Mouse (Mus musculus): ENCODE measurements around the gene Anapc11. TPM values are rescaled to one million over a fixed set of nuclear protein-coding genes. Genes with fewer than 3 reads are reported as not detected.

The Anapc11 gene
- polyA plus RNA-seq, 1 experiment from 2014 or later = 199 TPM

DNA sequence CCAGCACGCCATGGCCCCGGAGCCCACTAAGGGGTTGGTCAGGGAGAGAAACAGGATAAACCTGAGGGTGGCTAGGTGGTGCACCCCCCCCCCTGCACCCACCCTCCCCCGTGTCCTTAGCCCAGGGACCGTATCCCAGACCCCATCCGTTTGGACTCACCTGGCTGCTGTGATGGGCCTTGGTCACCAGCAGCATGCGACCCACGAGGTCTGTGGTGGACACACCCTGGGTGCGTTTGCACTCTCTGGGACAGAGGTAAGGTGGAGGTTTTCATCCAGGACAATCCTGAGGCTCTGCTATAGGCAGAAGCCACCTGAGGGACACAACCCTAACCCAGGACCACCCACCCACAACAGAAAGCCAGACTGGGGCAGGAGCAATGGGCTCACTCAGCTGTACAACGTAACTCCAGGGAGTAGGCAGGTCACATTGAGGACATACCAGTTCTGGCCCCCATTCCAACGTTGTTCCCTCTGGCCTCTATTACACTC, 15.3 kb downstream of the Anapc11 start:
- Histone ChIP-seq H3K9ac (replicated peaks) (no peak overlapping the region), H3K9me3 (no peaks in the 10 kb centered on the region), H3K36me3 (peaks cover 34% of the 10 kb centered on the region), H3K4me2 (replicated peaks) (no peak overlapping the region), H3K4me3 (no peak overlapping the region), H3K27me3 (0 out of 2 replicates have a peak, but pooled peaks cover 2% of the 10 kb centered on the region), H3K27ac (replicated peaks) (no peak overlapping the region), H3K4me1 (peaks cover 19% of the 10 kb centered on the region)
- ATAC-seq (replicated peaks) = no peak
- 92% methylated on average over 10 of the region's 10 CpGs for WGBS

- Histone ChIP-seq H3K4me1 (peaks cover 17% of the 10 kb centered on the region), H3K27ac (replicated peaks) (no peak overlapping the region), H3K4me3 (no peak overlapping the region), H3K4me2 (replicated peaks) (no peak overlapping the region), H3K36me3 (peaks cover 38% of the 10 kb centered on the region), H3K9ac (replicated peaks) (no peak overlapping the region), H3K27me3 (0 out of 2 replicates have a peak, but pooled peaks cover under 1% of the 10 kb centered on the region), H3K9me3 (no peaks in the 10 kb centered on the region)
- 87% methylated on average over 8 of the region's 8 CpGs for WGBS
- no peak for ATAC-seq (replicated peaks)
These were observed 15.8 kb downstream of the Anapc11 start for GRCm38 (mm10) chr11:120613976-120614375.

DNA sequence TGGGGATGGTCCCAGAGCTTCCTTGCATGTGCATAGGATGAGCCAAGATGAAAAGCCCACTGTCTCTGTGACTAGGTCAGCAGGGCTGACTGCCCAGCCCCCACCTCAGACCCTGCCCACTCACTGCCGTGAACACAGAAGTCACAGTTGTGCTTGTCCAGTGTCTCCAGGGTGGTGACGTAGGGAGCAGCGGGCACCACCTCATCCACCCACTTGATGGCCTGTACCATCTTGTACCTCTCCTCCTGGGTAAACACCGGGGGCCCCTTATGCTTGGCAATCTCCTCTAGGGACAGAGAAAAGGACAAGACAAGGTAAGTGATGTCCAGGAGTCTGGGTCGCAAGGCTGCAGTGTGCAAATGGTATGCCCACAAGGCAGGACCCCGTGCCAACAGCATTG, 16.9 kb downstream of the Anapc11 start:
- Histone ChIP-seq H3K27ac (replicated peaks) (no peak overlapping the region), H3K9me3 (no peaks in the 10 kb centered on the region), H3K4me3 (no peak overlapping the region), H3K4me2 (replicated peaks) (no peak overlapping the region), H3K36me3 (peaks cover 43% of the 10 kb centered on the region), H3K9ac (replicated peaks) (no peak overlapping the region), H3K4me1 (peaks cover 17% of the 10 kb centered on the region), H3K27me3 (no peaks in the 10 kb centered on the region)
- ATAC-seq (replicated peaks) = no peak
- 93% methylated on average over 6 of the region's 6 CpGs for WGBS

- WGBS = 93% methylated on average over 11 of the region's 11 CpGs
- peaks cover 43% of the 10 kb centered on the region for H3K36me3 ChIP-seq
- H3K4me2 ChIP-seq (replicated peaks) = no peak overlapping the region
These were observed 17.5 kb downstream of the Anapc11 start for GRCm38 (mm10) chr11:120615606-120616203.

GRCm38 (mm10) chr11:120616617-120617294, 18.5 kb downstream of the Anapc11 start:
- Histone ChIP-seq H3K4me3 (peak overlapping the region; percentile 85), H3K9me3 (no peaks in the 10 kb centered on the region), H3K4me1 (peaks cover 17% of the 10 kb centered on the region), H3K9ac (replicated peaks) (peak overlapping the region; percentile 86), H3K27ac (replicated peaks) (peak overlapping the region; percentile 81), H3K36me3 (peaks cover 46% of the 10 kb centered on the region), H3K27me3 (no peaks in the 10 kb centered on the region), H3K4me2 (replicated peaks) (peak overlapping the region; percentile 65)
- 54% methylated on average over 4 of the region's 4 CpGs for WGBS
- no peak for ATAC-seq (replicated peaks)

More at GRCm38 (mm10) chr11:120615606-120616203, 17.5 kb downstream of the Anapc11 start:
- no peak overlapping the region for H3K9ac ChIP-seq (replicated peaks)
- H3K27ac ChIP-seq (replicated peaks) = no peak overlapping the region
- H3K9me3 ChIP-seq = no peaks in the 10 kb centered on the region
- H3K4me3 ChIP-seq = 0 out of 2 replicates have a peak overlapping the region, but pooled peaks have one; percentile 85
- peaks cover 17% of the 10 kb centered on the region for H3K4me1 ChIP-seq
- ATAC-seq (replicated peaks) = no peak
- H3K27me3 ChIP-seq = no peaks in the 10 kb centered on the region

DNA sequence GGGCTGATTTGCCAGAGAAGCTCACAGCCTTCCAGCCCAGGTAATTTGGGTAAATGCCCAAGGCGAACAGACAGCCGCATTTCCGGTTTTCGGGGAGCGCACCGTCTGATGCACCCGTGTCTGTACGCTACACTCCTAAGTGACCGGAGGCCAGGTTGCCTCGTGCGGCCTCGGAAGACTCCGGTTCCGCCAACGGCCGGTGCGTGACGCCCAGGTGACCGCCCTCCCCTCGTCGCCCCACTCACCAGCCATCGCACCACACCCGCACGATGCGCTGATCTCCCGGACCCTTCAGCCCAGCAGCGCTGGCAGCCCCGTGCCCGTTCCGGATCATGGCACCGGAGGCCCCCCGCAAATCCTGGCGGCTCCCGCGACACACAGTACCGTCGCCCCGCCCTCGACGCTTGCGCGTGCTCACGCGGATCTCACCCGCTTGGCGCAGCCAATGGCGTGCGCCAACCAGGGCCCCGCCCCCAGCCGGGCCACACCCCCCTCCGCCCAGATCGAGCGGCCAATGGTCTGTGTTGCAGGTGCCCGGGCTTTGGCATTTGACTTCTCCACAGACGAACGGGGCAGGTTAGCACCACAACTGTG, 19.4 kb downstream of the Anapc11 start, which contains the start of gene Pcyt2:
Pcyt2 (minus strand) TSS at position 418 of the 594 bp plus-strand sequence.
- peak; percentile 93 for ATAC-seq (replicated peaks)
- Histone ChIP-seq H3K36me3 (peaks cover 46% of the 10 kb centered on the region), H3K4me3 (peak within 1 kb of the TSS; percentile 85), H3K27me3 (no peaks in the 10 kb centered on the region), H3K4me1 (peaks cover 17% of the 10 kb centered on the region), H3K27ac (replicated peaks) (peak within 1 kb of the TSS; percentile 81), H3K9me3 (no peaks in the 10 kb centered on the region), H3K9ac (replicated peaks) (peak within 1 kb of the TSS; percentile 86), H3K4me2 (replicated peaks) (peak within 1 kb of the TSS; percentile 65)
- WGBS = under 1% methylated on average over 56 of the region's 56 CpGs

- 95% methylated on average over 25 of the region's 25 CpGs for WGBS
- Histone ChIP-seq H3K36me3 (peaks cover 53% of the 10 kb centered on the region), H3K27ac (replicated peaks) (no peak overlapping the region), H3K9ac (replicated peaks) (no peak overlapping the region), H3K4me1 (peaks cover 24% of the 10 kb centered on the region), H3K27me3 (no peaks in the 10 kb centered on the region), H3K9me3 (no peaks in the 10 kb centered on the region), H3K4me3 (peak overlapping the region; percentile 85; the same call in 1 of the 2 replicates), H3K4me2 (replicated peaks) (no peak overlapping the region)
- no peak for ATAC-seq (replicated peaks)
These were observed 20.7 kb downstream of the Anapc11 start for GRCm38 (mm10) chr11:120618619-120619535.

GRCm38 (mm10) chr11:120620195-120620594, 22.0 kb downstream of the Anapc11 start:
- no peak overlapping the region for H3K4me3 ChIP-seq
- H3K27ac ChIP-seq (replicated peaks) = no peak overlapping the region
- H3K27me3 ChIP-seq = no peaks in the 10 kb centered on the region
- no peaks in the 10 kb centered on the region for H3K9me3 ChIP-seq
- H3K4me2 ChIP-seq (replicated peaks) = no peak overlapping the region
- H3K9ac ChIP-seq (replicated peaks) = no peak overlapping the region
- peaks cover 32% of the 10 kb centered on the region for H3K4me1 ChIP-seq
- no peak for ATAC-seq (replicated peaks)
- H3K36me3 ChIP-seq = peaks cover 48% of the 10 kb centered on the region
- 97% methylated on average over 14 of the region's 14 CpGs for WGBS

- Histone ChIP-seq H3K9me3 (no peaks in the 10 kb centered on the region), H3K27ac (replicated peaks) (no peak overlapping the region), H3K27me3 (no peaks in the 10 kb centered on the region), H3K4me3 (no peak overlapping the region), H3K4me1 (peaks cover 25% of the 10 kb centered on the region), H3K9ac (replicated peaks) (no peak overlapping the region), H3K4me2 (replicated peaks) (no peak overlapping the region), H3K36me3 (peaks cover 60% of the 10 kb centered on the region)
- 89% methylated on average over 6 of the region's 6 CpGs for WGBS
- no peak for ATAC-seq (replicated peaks)
These were observed 24.6 kb downstream of the Anapc11 start for GRCm38 (mm10) chr11:120622805-120623204.

DNA sequence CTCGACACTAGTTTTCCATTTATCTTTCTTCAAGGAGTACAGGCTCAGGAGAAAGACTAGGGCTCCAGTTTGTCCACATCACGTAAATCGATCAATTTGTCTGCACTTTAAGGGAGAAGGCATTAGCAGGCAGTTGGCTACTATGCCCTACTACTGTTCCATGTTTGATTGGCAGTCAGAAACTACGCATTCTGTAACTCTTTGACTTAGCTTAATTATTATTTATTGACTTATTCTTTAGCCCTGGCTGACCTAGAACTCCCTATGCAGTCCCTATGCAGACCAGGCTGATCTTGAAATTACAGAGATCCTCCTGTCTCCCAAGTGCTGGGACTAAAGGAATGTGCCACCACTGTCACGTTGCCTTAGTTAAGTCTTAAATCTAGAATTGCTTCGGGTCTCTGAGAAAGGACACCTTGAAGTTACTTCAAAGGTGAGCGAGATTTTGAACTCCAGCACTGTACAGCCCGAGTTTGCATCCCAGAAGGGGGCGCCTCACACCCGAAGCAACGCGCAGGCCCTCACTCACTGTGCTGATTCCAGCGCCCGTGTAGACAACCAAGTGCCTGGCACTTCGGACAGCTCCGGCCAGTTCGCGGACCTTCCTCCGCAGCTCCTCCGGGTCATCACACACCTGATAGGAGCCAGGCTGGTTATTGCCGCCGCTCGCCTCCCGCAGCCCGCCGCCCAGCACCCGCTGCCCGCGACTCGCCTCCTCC, 25.9 kb downstream of the Anapc11 start:
- H3K9me3 ChIP-seq = no peaks in the 10 kb centered on the region
- no peaks in the 10 kb centered on the region for H3K27me3 ChIP-seq
- H3K36me3 ChIP-seq = peaks cover 57% of the 10 kb centered on the region
- peak overlapping the region; percentile 95 for H3K4me2 ChIP-seq (replicated peaks)
- WGBS = 12% methylated on average over 30 of the region's 30 CpGs
- H3K9ac ChIP-seq (replicated peaks) = peak overlapping the region; percentile 71
- ATAC-seq (replicated peaks) = peak; percentile 49
- H3K4me1 ChIP-seq = peaks cover 23% of the 10 kb centered on the region
- H3K27ac ChIP-seq (replicated peaks) = peak overlapping the region; percentile 86
- H3K4me3 ChIP-seq = peak overlapping the region; percentile 84

DNA sequence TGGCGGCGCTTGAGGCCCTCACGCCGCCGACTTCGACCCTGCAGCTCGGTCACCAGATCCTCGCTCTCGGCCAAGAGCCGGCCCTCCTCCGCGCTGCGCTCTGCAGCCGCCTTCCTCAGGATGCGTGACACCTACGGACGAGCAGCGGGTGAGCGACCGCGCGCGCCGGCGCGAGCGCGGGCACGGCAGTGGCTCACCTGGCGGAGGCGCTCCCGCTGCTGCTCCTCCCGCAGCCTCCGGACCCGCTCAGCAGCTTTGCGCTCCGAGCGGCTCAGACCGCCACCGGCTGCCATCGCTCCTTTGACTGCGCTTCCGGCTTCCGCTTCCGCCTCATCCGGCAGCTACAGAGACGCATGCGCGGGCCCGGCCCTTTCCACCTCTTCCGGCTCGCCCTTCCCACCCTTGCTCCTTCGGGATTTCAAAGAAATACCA, 26.5 kb downstream of the Anapc11 start:
- Histone ChIP-seq H3K9ac (replicated peaks) (peak overlapping the region; percentile 71), H3K27me3 (no peaks in the 10 kb centered on the region), H3K4me2 (replicated peaks) (peak overlapping the region; percentile 95), H3K9me3 (no peaks in the 10 kb centered on the region), H3K36me3 (peaks cover 58% of the 10 kb centered on the region), H3K27ac (replicated peaks) (peak overlapping the region; percentile 86), H3K4me3 (peak overlapping the region; percentile 84), H3K4me1 (peaks cover 25% of the 10 kb centered on the region)
- ATAC-seq (replicated peaks) = peak; percentile 91
- WGBS = under 1% methylated on average over 53 of the region's 53 CpGs
